Mouse (Mus musculus) adrenal gland, adult 8-10 months (tissue): ENCODE results near the gene Intu. TPM values are rescaled to one million over a fixed set of nuclear protein-coding genes. Genes with fewer than 3 reads are reported as not detected.

Source experiments
- microRNA-seq, 2 experiments: library from miRNA; unstranded; fragments of <30 nt; microRNA quantifications; one replicate each; pipeline ENCODE4 v1.2.0; 2022
- total RNA-seq, 4 experiments: library from RNA; stranded (reverse); gene quantifications; 2 replicates each; pipeline ENCODE4 v1.2.4; 2022

Gene Intu
- total RNA-seq, 4 experiments from 2014 or later, result 2.9 to 5.0 (median 4.3) TPM

Small RNA genes lying within 50 kb of the gene (microRNA-seq; reads per million reads assigned to microRNA genes)
- gene Gm23810, result 0 reads per million in 2 experiments

Other genes starting within 250 kb of the Intu start
- under 1 TPM in 1 of 4 experiments, not detected in 3; 0.22 TPM for gene Slc25a31, start 177.6 kb downstream of the Intu start, total RNA-seq
- 100 to 1,000 TPM in 1 of 4 experiments, 10 to 100 TPM in 3; 68.7 to 102 (median 70.5) TPM for gene Hspa4l, start 213.2 kb downstream of the Intu start, total RNA-seq